Mouse (Mus musculus) liver, postnatal 0 days (tissue): ENCODE data around the gene Cntn5.

Source experiments
- CTCF ChIP-seq: sonication (generic); IDR thresholded peaks from 2 replicates; pipeline ENCODE4 v1.5.1; 2016; ENCODE audit warnings: antibody characterized with exemption, low read depth
- EP300 ChIP-seq: IDR thresholded peaks from 2 replicates; pipeline ENCODE4 v1.6.1; 2016; ENCODE audit warnings: antibody characterized with exemption, low read depth, mild to moderate bottlenecking

DNA sequence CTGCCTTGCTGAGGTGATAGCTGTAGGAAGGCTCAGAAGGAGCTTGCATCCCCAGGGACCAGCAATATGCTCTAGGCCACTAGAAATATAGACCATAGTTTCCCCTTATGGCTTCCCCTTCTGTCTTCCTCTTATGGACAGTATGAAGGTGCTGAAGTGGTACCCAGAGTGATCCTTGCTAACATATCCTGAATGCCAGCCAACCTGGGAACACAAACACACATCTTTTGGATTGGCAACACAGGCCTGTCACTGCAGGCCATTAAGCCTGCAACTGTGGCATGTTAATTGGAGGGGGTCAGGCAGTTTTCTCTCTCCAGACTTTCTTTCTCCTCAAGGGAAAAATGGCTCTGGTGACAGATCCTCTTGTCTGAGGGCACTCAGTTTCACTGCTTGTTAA, 828.3 kb downstream of the Cntn5 start:
- no peak for TF ChIP-seq CTCF
- no peak for TF ChIP-seq EP300
